Mouse (Mus musculus): ENCODE results near the gene Tyw5. TPM values are rescaled to one million over a fixed set of nuclear protein-coding genes. Genes with fewer than 3 reads are reported as not detected.

Tyw5 gene
- total RNA-seq, 2 experiments from 2014 or later: 5.1 to 5.8 TPM

DNA sequence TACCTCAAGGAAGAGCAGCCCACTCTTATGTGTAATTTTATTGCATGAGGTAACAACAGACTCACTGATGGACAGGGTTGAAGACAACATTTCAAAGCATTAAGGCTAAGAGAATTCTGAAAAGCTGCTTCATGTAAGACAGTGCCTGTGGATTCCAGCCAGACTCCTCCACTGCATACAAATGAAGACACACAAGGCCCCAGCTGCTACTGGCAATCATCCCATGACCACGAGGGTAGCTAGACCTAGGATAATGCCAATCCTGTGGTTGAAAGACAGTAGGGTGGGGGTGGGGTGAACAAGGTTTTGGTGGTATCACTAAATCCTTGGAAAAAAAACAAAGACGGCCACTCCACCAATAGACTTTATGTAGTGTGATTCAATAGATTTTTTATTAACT is 19.0 kb downstream of the Tyw5 start:
- no peak for DNase-seq

DNA sequence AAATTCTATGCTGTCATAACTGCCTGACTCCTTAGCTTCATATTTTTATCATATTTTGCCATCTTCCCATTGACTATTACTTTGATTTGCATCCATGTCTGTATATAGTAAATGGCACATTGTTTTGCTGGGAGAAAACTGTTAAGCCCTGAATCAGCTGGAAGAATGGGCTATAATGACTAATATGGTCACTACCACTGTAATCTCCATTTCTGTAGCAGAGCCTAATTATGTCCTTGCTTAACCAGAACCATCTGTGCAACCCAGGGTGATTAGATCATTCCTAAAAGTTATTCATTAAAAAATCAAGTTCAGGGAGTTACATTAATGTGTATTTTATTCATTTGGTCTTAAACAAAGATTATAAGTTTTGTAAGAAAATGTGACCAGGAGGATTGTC is 20.4 kb downstream of the Tyw5 start:
- no peak for DNase-seq

DNA sequence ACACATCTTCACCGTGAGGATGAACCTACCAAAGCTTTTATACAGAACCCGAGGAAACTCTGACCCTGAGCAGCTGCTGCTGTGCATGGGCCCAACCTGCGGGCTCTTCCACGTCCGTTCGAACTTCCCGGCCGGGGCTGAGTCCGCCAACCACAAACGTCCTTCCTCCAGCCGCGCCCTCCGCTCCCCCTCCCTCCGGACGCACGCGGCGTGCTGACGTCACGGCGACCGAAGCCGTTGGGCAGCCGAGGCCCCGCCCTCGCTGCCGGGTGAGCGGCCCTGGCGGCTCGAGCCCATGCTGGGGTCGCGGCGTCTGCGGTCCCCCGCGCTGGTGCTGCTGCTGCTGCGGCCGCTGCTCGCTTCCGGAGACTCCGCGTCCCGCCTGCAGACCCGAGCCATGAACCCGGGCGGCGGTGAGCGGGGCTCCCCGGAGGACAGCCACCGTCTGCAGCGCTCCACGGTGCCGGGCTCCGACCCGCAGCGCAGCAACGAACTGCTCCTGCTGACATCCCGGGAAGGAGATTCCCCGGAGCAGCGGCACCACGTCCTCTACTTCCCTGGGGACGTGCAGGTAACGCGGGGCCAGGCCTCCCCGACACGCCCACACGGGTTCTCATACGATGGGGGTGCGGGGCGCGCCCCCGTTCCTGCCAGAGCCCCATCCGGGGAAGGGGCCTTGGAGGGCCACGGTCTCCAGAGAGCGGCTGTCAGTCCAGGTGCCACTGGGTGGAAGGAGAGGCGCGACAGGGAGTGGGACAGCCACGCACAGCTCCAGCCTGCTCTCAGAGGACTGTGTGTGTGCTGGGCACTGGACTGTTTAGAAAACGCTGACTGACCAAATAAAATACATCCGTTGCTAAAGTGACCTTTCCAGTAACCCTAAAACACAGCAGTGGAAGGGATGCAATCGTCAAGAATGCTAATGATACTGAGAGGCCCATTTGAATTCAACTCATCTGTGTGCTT is 29.2 kb downstream of the Tyw5 start, which contains the start of gene 1700066M21Rik:
TSS of gene 1700066M21Rik (plus strand) at position 245 of the 966 bp plus-strand sequence.
- DNase-seq: peak; percentile 95 to 96

DNA sequence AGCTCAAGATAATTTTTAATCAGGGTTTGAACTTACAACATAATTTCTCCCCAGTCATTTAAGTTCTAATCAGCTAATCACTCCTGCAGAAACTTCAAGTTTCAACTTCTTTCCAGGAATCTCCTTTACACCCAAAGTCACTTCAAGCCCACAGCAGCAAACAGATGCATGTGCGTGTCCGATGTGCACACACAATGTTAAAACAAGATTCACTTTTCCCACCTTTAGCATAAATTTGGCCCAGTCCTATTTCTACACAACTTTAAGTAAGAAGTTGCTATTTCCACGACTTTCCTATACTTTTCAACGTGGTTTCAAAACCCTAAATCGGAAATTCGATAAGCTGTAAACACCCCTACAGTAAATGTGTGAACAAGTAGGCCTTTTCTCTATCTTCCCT is 30.1 kb downstream of the Tyw5 start:
- no peak for DNase-seq

DNA sequence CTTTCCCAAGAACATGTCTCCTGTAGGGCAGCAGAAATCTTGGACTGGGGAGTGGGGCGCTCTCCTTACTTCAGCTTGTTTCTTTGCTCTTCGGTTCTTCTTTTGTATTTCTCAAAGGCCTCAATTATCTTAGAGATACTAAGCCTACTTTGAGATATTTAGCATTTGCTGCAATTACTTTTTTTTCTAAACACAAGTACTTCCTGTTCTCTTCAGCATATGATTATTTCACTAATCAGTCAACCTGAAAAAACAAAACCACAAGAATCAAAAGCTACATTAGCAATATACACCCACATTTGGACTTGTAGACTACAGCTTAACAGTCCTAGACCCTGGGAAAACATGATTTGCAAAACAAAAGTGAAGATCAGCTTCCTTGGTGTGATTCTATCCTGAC is 31.6 kb downstream of the Tyw5 start:
- no peak for DNase-seq

DNA sequence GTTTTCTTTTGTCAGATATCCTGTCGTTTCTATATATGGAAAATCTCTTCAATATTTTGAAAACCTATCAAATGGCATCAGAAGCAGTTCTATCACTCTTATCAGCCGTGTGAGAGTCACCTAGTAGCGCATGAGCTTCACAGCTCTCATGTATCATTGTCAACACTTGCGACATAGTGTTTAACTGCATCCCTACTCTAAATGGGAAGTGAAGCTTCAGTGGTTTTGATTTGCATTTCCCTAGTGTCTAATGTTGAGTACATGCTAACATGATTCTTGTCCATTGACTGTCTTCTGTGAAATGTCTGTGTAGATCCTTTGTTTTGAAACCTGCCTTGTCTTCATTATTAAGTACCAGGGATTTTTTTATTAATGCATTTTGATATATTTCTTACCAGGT is 36.5 kb downstream of the Tyw5 start:
- no peak for DNase-seq

DNA sequence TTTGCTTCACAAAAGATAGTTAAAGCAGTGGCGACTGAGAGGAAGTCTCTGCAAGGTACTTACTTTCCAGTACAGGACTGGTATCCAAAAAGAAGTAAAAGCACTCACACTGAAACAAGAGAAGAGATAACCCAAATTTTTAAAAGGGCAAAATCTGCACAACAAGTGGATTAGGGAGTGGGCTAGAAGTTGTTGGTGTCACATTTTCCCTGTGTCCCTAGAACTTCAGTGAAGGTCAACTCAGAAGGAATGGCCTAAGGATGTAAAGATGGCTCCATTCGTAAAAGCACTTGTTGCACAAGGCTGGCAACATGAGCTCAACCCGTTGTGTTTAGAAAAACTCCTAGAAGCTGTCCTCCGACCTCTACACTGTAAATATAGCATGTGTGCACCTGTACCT is 37.8 kb downstream of the Tyw5 start:
- no peak for DNase-seq

DNA sequence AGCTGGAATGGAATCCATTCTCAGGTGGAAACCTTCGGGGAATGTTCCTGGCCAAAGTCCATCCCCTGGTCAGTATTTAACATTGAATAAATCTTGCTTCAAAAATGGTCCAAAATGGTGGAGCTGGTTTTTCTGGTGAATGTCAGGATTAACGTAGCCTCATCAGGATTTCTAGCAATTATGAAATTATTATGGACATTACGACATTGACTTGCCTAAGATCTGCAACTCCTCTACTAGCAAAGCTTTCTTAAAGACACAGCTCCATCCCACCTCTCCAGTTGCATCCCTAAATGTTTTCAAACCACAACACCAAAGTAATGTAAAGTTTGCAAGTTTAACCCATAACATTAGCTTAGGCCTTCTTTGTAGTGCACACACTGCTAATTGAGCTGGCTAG is 39.5 kb downstream of the Tyw5 start:
- DNase-seq: no peak

DNA sequence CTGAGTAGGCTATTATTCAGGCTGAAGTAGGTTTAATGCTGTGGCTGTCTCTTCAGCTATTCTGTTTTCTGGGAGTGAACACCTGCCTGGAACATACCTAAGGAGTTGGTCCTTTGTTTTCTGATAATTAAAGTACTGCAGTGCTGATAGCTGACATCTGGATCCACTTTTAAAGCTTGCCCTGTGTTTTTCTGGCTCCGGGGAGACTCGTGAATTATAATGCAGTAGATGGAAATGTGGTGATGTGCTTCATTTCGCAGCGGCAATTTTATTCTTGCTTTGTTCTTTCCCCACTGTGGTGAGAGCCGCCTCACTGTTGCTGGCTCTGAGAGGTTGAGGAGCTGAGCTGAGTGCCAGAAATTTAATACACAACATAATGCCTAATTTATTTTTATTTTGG is 48.4 kb downstream of the Tyw5 start:
- no peak for DNase-seq

DNA sequence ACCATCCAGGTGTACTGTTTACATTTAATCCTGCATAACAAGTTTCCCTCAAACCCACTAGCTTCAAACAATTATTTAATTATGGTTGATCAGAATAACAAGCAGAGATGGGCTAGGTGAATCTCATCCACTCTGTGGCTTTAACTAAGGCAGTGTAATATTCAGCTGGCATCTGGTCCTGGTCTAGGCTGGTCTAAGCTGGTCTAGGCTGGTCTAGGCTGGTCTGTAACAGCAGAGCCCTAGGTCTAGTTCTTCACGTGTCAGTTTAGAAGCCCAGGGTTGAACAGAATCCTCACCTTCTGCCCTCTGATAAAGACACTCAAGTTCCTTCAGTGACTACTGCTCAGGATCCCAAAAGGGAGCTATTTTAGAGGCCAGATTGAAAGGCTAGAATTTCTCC is 55.0 kb downstream of the Tyw5 start:
- no peak for DNase-seq

DNA sequence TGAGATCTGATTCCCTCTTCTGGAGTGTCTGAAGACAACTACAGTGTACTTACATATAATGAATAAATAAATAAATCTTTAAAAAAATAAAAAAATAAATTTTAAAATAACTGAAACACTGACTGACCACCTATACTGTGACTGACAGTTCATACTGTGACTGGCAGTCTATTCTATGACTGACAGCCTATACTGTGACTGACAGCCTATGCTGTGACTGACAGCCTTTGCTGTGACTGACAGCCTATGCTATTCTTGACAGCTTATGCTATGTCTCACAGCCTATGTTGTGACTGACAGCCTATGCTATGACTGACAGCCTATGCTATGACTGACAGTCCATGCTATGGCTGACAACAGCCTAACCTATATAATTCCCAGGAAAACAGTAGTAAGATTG is 59.4 kb downstream of the Tyw5 start:
- no peak for DNase-seq

DNA sequence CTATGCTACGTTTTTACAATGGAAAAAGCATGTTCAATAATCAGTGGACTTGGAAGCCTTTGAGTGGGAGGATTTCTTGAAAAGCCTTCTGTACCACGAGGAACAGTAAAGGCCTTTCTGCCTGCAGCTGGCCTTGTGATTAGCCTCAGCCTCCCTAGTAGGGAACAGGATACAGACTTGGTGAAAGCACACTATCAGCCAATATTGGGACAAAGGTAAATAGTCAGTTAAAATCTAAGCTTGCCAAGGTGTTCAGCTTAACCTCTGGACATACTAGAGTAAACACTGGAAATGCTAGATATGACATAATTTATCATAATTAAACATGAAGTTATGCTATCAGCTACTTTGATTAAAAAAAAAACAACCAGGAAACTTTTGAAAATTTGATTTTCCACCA is 65.7 kb downstream of the Tyw5 start:
- no peak for DNase-seq

DNA sequence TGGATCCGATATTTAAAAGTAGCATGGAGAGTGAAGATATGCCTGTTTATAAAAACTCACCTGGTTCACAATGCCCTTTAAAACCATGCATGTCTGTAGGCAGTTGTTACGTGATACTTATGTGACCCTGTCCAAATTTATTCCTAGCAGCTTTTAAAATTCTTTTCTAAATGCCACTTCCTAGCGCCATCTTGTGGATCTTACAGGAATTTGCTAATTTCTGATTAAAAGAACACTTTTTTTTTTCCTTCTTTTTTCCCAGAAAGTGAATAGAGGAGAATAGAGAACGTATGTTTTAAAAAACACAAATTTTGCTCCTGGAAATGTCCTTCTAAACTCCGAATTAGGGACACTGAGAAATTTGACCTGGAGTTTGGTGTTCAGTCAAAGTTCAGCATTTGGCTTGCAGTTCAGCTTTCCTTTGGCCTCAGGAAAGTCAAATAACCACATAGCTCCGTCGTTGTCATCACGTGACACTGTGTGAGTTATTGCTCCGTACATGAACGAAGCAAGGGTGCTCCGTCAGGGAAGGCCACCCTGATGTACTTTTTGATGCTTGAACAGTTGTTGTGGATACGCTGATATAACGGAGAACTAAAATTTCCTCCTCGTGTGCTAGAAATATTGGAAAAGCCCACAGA is 67.6 kb downstream of the Tyw5 start:
- DNase-seq: no peak

Other genes starting within 250 kb of the Tyw5 start
- gene 1700066M21Rik, start 29.5 kb downstream of the Tyw5 start, total RNA-seq (2021): 1 to 10 TPM; 2.8 to 3.2 TPM
- gene Maip1, start 773 bp downstream of the Tyw5 start, total RNA-seq (2021): 10 to 100 TPM; 10.3 to 11.3 TPM

Measured in heart, adult 18-20 months (tissue).